Mouse (Mus musculus) ES-E14 (cell line): ENCODE data around the gene Tns3.

Experiments
- HCFC1 ChIP-seq: IDR thresholded peaks from 2 replicates; pipeline ENCODE4 v1.6.1; 2012; ENCODE audit warnings: low read length, inconsistent platforms, borderline replicate concordance; ENCODE audit not compliant: insufficient read depth
- ZC3H11A ChIP-seq: IDR thresholded peaks from 2 replicates; pipeline ENCODE4 v1.6.1; 2012; ENCODE audit warnings: low read depth, mild to moderate bottlenecking, inconsistent platforms, low read length, borderline replicate concordance
- ZNF384 ChIP-seq: IDR thresholded peaks from 2 replicates; pipeline ENCODE4 v1.6.1; 2012; ENCODE audit warnings: low read depth, low read length, inconsistent platforms

DNA sequence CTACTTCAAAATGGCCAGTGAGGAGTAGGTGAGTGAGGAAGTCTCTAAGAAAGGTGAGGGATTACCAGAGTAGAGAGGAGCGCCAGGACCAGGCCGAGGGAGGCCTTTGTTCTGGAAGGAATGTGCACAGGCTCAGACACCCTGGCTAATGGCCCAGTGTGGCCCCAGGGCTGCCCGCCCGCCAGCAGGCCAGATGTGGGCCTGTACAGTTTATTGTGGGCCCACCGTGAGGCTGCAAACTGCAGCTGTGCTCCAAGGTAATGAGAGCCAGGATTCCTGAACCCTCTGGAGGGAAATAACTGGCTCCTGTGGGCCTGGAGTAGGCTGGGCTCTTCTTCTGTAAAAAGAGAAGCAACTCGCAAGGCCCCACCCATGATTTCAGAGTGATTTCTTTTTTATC, 5.3 kb downstream of the Tns3 start:
- no peak for TF ChIP-seq ZNF384
- TF ChIP-seq HCFC1: no peak
- TF ChIP-seq ZC3H11A: no peak
